Mouse (Mus musculus) left cerebral cortex, adult 8-10 months (tissue): ENCODE data around the gene Vmn1r26. TPM values are rescaled to one million over a fixed set of nuclear protein-coding genes. Genes with fewer than 3 reads are reported as not detected.
"Not testable (repeated sequence)": the region's sequence is repeated elsewhere in the genome, so short reads cannot be mapped to it uniquely, and the experiment has no call there.

Experiments used
- DNase-seq, 2 experiments: peaks; one replicate each; pipeline ENCODE4 v3.0.0; 2022; ENCODE audit warnings: low spot score in 2 of 2
- total RNA-seq, 4 experiments: library from RNA; stranded (reverse); gene quantifications; 2 replicates each; pipeline ENCODE4 v1.2.4; 2022

Gene Vmn1r26
- total RNA-seq, result not detected

- no peak for DNase-seq
These were observed at the start of gene Vmn1r26 for GRCm38 (mm10) chr6:58015059-58015458. Vmn1r26 (minus strand) TSS chr6:58015159.

DNA sequence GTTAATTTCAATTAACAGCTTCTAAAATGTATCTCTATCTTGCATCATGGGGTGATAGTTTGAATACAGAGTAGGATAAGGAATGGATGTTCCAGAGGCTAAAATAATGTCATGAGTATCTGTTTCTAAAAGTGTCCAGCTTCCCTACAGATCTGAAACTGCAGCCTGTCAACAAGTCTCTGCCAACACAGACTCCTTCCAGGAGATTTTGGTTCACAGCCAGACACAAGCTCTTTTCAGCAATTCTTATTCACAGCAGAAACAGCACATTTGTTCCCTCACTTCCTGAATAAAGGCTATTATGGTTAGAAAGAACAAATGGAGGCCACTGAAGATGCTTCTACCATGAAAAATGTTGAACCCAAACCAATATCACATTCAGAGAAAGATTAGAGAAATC lies 29.1 kb upstream of the Vmn1r26 start:
- DNase-seq, result no peak

GRCm38 (mm10) chr6:58017478-58017877 lies 2.5 kb upstream of the Vmn1r26 start:
- not testable (repeated sequence) for DNase-seq

GRCm38 (mm10) chr6:57980710-57981109 lies 34.2 kb downstream of the Vmn1r26 start, which contains the start of gene Vmn1r25:
Vmn1r25 (minus strand) TSS chr6:57980810.
- DNase-seq, result no peak

DNA sequence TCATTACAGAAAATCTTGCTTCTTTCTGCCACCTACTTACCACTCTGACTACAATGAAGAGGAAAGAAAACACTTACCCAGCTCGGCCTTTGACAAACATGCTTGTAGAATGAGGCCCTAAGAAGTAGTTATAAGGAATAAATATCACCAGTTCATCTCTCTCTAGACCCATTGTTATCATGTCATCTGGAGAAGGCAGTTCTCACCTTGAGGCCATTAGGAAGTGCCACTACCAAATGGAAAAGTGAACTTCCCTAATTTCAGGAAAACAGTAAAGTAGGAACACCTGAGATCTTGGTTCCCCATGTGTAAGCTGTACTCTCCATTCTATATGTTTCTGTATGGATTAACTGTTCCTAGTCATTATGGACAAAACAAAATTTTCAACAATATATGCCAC lies 53.6 kb downstream of the Vmn1r26 start, which contains the start of gene Vmn1r24:
Gene Vmn1r24 (minus strand): TSS at position 101 of the 400 bp plus-strand sequence.
- not testable (repeated sequence) for DNase-seq

Other genes with a start within 250 kb of the Vmn1r26 start
- 100 to 1,000 TPM; 109 to 124 (median 114) TPM for gene Vopp1, start 190.0 kb downstream of the Vmn1r26 start, total RNA-seq
- not detected for gene Vmn1r21, start 164.8 kb downstream of the Vmn1r26 start, total RNA-seq
- gene Vmn1r22, start 107.1 kb downstream of the Vmn1r26 start, total RNA-seq, result not detected
- gene Vmn1r23, start 88.3 kb downstream of the Vmn1r26 start, total RNA-seq, result not detected
- gene Vmn1r24, start 53.7 kb downstream of the Vmn1r26 start, total RNA-seq, result not detected
- gene Vmn1r25, start 34.3 kb downstream of the Vmn1r26 start, total RNA-seq, result not detected
- not detected for gene Vmn1r27, start 203.7 kb upstream of the Vmn1r26 start, total RNA-seq
- gene Vmn1r28, start 246.9 kb upstream of the Vmn1r26 start, total RNA-seq, result not detected